Mouse (Mus musculus) lung, postnatal 0 days (tissue): ENCODE results near the gene Kdm3a. TPM values are rescaled to one million over a fixed set of nuclear protein-coding genes. Genes with fewer than 3 reads are reported as not detected.

Experiments
- ATAC-seq: fragments of 200-750 bp; cut with Nextera tagmentation; 2 replicates; pipeline ENCODE4 v1.8.0; 2017; ENCODE audit warnings: moderate library complexity
- DNase-seq: peaks from one replicate; pipeline ENCODE4 v3.0.0-alpha.2; 2016; ENCODE audit warnings: low spot score
- H3K27ac ChIP-seq: fragments of 300-500 bp; sonication (generic); 2 replicates; pipeline ENCODE4 v1.5.1; 2014; ENCODE audit warnings: antibody characterized with exemption, mild to moderate bottlenecking, low read length, mixed read lengths
- H3K27me3 ChIP-seq: fragments of 300-500 bp; sonication (generic); replicated peaks from 2 replicates; pipeline ENCODE4 v1.6.1; 2014; ENCODE audit warnings: low read length, mixed read lengths; ENCODE audit not compliant: insufficient read depth
- H3K36me3 ChIP-seq: fragments of 300-500 bp; sonication (generic); 2 replicates; pipeline ENCODE4 v1.6.1; 2014; ENCODE audit warnings: low read length, mixed read lengths; ENCODE audit not compliant: insufficient read depth
- H3K4me1 ChIP-seq: fragments of 300-500 bp; sonication (generic); 2 replicates; pipeline ENCODE4 v1.6.1; 2014; ENCODE audit warnings: antibody characterized with exemption, low read depth, low read length, mixed read lengths; ENCODE audit not compliant: insufficient read depth
- H3K4me2 ChIP-seq: fragments of 300-500 bp; sonication (generic); replicated peaks from 2 replicates; pipeline ENCODE4 v1.6.1; 2014; ENCODE audit warnings: low read depth, mild to moderate bottlenecking, low read length, moderate library complexity, mixed read lengths
- H3K4me3 ChIP-seq: fragments of 300-500 bp; sonication (generic); 2 replicates; pipeline ENCODE4 v1.5.1; 2014; ENCODE audit warnings: low read depth, low read length
- H3K9ac ChIP-seq: fragments of 300-500 bp; sonication (generic); replicated peaks from 2 replicates; pipeline ENCODE4 v1.6.1; 2014; ENCODE audit warnings: low read depth, mild to moderate bottlenecking
- H3K9me3 ChIP-seq: fragments of 300-500 bp; sonication (generic); 2 replicates; pipeline ENCODE4 v1.6.1; 2016; ENCODE audit warnings: low read length, mixed read lengths
- CTCF ChIP-seq: IDR thresholded peaks from 2 replicates; pipeline ENCODE4 v1.5.1; 2016; ENCODE audit warnings: antibody characterized with exemption, mild to moderate bottlenecking
- EP300 ChIP-seq: IDR thresholded peaks from 2 replicates; pipeline ENCODE4 v1.6.1; 2016; ENCODE audit warnings: antibody characterized with exemption, mild to moderate bottlenecking, control low read depth
- WGBS: fragments of 180-500 bp; shearing (Covaris S2); extraction: QIAGEN DNeasy Blood & Tissue Kit; methylation state at CpG from one replicate; pipeline ENCODE4 v1.1.7; 2014; 5-methylcytosine and 5-hydroxymethylcytosine counted together
- polyA plus RNA-seq: library from polyadenylated mRNA; unstranded; fragments of >200 nt; fragmentation: Nextera tagmentation; extraction: Ambion mirVana; gene quantifications from 2 replicates; pipeline ENCODE4 v1.2.1, GENCODE M21; 2015

Kdm3a gene
- 23.8 and 24.4 TPM in 2 replicates for polyA plus RNA-seq

DNA sequence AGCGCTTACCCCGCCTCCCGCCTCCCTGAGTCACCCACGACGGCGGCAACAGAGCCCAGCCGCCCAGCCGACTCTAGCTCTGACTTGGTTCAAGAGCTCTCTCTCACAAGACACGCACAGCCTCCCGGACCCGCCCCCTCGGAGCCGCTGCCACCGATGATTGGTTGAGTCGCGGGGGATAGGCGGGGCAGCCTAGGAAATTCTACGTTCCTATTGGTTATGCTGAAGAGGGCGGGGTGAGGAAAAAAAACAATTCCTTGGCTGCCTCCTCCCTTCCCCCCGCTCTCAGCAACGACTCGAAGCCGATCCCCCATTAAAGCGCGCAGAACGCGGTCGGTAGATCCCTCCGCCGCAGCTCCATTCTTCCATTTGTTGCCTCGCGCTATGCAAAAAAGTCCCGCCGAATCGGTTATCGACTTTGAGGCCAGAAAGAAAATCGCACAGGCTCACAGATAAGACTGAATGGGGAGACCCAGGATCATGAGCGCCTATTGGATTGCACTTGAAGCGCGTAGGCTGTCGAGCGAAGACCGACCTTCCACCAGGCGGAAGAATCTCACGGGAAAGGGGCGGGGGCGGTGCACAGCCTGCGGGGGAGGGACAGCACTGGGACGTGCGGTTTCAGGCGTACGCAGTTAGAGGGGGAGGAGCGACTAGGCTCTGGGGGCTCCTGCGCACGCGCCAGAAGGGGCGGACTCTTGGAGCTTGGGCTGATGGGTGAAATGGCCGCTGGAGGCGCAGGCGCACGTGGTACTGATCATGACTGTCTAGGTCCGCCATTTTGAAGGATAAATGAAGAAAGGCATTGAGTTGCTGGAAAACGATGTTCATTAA is at the start of gene Kdm3a:
TSS of gene Kdm3a (minus strand) at position 162 of the 834 bp plus-strand sequence.
- peak within 1 kb of the TSS; percentile 92 for H3K9ac ChIP-seq
- no peaks in the 10 kb centered on the region; the same call in 1 of the 2 replicates for H3K36me3 ChIP-seq
- peak; percentile 81 for TF ChIP-seq EP300
- TF ChIP-seq CTCF: peak; percentile 73
- H3K4me1 ChIP-seq: peaks cover 8% of the 10 kb centered on the region; the same call in 1 of the 2 replicates
- WGBS: under 1% methylated on average over 59 of the region's 63 CpGs
- peak within 1 kb of the TSS; percentile 90 for H3K4me3 ChIP-seq
- peak within 1 kb of the TSS; percentile 78 for H3K4me2 ChIP-seq
- 0 out of 2 replicates have a peak, but pooled peaks cover 2% of the 10 kb centered on the region for H3K27me3 ChIP-seq
- peak; percentile 95 for ATAC-seq
- H3K27ac ChIP-seq: peak within 1 kb of the TSS; percentile 98
- peak; percentile 100 for DNase-seq
- H3K9me3 ChIP-seq: no peaks in the 10 kb centered on the region

DNA sequence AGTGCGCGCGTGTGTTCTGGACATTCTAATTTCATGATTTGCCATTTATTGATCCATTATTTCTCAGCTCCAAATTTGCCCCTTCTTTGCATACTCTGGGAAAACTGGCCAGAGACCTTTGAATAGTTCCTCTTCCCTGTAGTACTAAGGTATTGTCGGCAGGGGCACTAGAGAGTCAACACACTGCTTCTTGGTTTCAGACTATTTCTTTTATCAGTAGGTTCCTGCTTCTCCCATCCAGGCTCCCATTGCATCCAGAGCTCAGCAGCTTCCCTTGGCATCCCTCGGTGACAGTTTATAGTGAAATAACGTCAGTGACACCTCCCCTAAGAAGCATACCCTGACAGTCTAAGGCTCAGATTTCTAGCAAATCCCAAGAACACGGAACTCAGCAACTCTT is 46.1 kb upstream of the Kdm3a start:
- H3K4me3 ChIP-seq: no peak overlapping the region
- H3K36me3 ChIP-seq: no peaks in the 10 kb centered on the region
- TF ChIP-seq EP300 (no peak), CTCF (peak; percentile 66)
- ATAC-seq: no peak
- DNase-seq: no peak
- no peaks in the 10 kb centered on the region for H3K4me1 ChIP-seq
- no peaks in the 10 kb centered on the region for H3K9me3 ChIP-seq
- no peaks in the 10 kb centered on the region for H3K27me3 ChIP-seq
- no peak overlapping the region for H3K27ac ChIP-seq
- no peak overlapping the region for H3K9ac ChIP-seq
- 58% methylated on average over 7 of the region's 7 CpGs for WGBS
- H3K4me2 ChIP-seq: no peak overlapping the region

GRCm38 (mm10) chr6:71673166-71673565 is 40.4 kb upstream of the Kdm3a start:
- Histone ChIP-seq H3K9me3 (no peaks in the 10 kb centered on the region), H3K36me3 (no peaks in the 10 kb centered on the region), H3K27me3 (no peaks in the 10 kb centered on the region), H3K4me2 (no peak overlapping the region), H3K4me3 (no peak overlapping the region), H3K27ac (no peak overlapping the region), H3K4me1 (no peaks in the 10 kb centered on the region), H3K9ac (no peak overlapping the region)
- peak; percentile 16 for DNase-seq
- 73% methylated on average over 2 of the region's 2 CpGs for WGBS
- TF ChIP-seq CTCF (peak; percentile 65), EP300 (no peak)
- ATAC-seq: no peak

DNA sequence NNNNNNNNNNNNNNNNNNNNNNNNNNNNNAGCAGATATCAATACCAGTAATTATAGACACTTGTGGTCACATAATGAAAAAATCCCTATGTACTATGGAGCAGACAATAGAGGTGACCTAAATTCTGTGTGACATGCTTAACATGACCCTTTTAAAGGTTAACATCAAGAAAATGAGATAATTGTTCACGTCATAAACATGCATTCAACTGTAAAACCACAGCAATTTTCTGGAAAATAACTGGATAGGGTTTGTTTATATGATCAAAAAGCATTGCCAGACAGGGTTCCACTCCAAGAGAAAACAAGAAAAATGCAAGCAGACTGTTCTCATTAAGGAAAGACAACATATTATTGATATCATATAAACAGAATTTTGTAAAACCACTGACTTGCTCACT is 31.7 kb upstream of the Kdm3a start:
- no peaks in the 10 kb centered on the region; the same call in 1 of the 2 replicates for H3K4me1 ChIP-seq
- no peak overlapping the region for H3K9ac ChIP-seq
- DNase-seq: no peak
- no peaks in the 10 kb centered on the region for H3K27me3 ChIP-seq
- no peak overlapping the region for H3K4me3 ChIP-seq
- no peak for ATAC-seq
- no peaks in the 10 kb centered on the region for H3K9me3 ChIP-seq
- H3K27ac ChIP-seq: no peak overlapping the region
- no peaks in the 10 kb centered on the region for H3K36me3 ChIP-seq
- TF ChIP-seq EP300 (no peak), CTCF (no peak)
- no peak overlapping the region for H3K4me2 ChIP-seq
- 58% methylated on average over 1 of the region's 1 CpGs for WGBS

DNA sequence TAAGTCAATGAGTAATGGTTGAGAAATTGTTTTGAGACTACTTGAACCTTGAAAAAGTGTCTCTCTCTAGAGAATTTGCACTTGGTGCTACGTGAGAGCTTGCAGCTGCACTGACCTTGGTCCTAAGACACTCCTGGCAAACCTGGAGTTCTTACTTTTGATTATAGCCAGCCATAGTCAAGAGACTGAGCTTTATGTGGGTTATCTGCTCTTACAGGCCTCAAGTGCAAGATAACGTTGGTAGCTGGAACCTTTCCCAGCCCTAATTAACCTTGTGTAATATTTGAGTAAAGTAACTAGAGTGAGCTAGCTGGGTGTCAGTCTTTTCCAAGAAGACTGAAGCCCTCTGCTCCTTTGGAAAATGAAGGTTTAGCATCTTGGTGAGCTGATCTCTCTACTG is 25.5 kb upstream of the Kdm3a start:
- ATAC-seq (peak; percentile 98), DNase-seq (peak; percentile 83)
- H3K27ac ChIP-seq: no peak overlapping the region
- H3K4me2 ChIP-seq: no peak overlapping the region
- TF ChIP-seq EP300 (peak; percentile 90), CTCF (no peak)
- H3K9ac ChIP-seq: no peak overlapping the region
- no peak overlapping the region for H3K4me3 ChIP-seq
- H3K36me3 ChIP-seq: no peaks in the 10 kb centered on the region
- no peaks in the 10 kb centered on the region for H3K9me3 ChIP-seq
- 34% methylated on average over 2 of the region's 2 CpGs for WGBS
- H3K4me1 ChIP-seq: peaks cover 5% of the 10 kb centered on the region; the same call in 1 of the 2 replicates
- no peaks in the 10 kb centered on the region for H3K27me3 ChIP-seq

- Histone ChIP-seq H3K4me1 (peaks cover 5% of the 10 kb centered on the region; the same call in 1 of the 2 replicates), H3K4me2 (no peak overlapping the region), H3K9ac (no peak overlapping the region), H3K27ac (no peak overlapping the region), H3K9me3 (no peaks in the 10 kb centered on the region), H3K4me3 (no peak overlapping the region), H3K36me3 (no peaks in the 10 kb centered on the region), H3K27me3 (no peaks in the 10 kb centered on the region)
- ATAC-seq (0 out of 2 replicates have a peak, but pooled peaks have one; percentile 27), DNase-seq (peak; percentile 33)
- 19% methylated on average over 3 of the region's 3 CpGs for WGBS
- TF ChIP-seq CTCF: no peak
- no peak for TF ChIP-seq EP300
These were observed 23.0 kb upstream of the Kdm3a start for GRCm38 (mm10) chr6:71655835-71656234.
